Mouse (Mus musculus) gastrocnemius, adult 8-10 months (tissue): ENCODE measurements around the gene Gpr156. TPM values are rescaled to one million over a fixed set of nuclear protein-coding genes. Genes with fewer than 3 reads are reported as not detected.

Experiments used
- DNase-seq, 2 experiments: peaks; one replicate each; pipeline ENCODE4 v3.0.0; 2022; ENCODE audit warnings: low spot score in 2 of 2
- total RNA-seq, 4 experiments: library from RNA; stranded (reverse); gene quantifications; 2 replicates each; pipeline ENCODE4 v1.2.4; 2022

Gene Gpr156
- total RNA-seq, 4 experiments from 2014 or later: not detected

DNA sequence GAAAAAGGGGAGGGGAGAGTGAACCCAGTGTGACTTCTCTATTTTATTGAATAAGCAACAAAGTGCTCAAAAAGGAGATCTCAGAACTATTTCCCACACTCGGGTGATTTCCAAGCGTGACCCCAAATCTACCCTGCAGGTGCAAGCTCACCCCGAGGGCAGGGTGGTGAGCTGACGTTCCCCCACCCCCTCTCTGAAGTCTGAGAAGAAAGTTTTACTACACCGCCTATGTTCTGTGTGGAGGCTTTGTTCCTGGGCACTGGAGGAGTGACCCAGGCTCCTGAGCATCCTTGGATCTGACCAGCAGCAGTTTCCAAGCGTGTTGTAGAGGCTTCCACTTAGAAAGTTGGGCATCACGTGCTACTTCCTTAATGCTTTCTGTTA lies 514 bp downstream of the Gpr156 start:
- DNase-seq: no peak

DNA sequence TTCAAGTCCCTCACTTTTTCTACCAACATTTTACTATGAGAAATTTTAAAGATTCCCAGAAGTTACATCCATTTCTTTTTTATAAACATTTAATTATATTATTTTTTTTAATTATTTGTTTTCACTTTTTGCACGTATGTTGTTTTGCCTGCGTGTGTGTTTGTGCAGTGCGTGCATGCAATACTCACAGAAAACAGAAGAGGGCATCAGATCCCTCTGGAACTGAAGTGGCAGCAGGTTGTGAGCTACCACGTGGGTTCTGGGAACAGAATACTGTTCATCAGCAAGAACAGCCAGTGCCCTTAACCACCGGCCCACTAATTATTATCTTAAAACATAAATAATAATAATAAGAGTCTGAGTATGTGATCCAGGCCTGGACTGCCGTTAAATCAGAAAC lies 2.7 kb downstream of the Gpr156 start:
- DNase-seq: no peak

DNA sequence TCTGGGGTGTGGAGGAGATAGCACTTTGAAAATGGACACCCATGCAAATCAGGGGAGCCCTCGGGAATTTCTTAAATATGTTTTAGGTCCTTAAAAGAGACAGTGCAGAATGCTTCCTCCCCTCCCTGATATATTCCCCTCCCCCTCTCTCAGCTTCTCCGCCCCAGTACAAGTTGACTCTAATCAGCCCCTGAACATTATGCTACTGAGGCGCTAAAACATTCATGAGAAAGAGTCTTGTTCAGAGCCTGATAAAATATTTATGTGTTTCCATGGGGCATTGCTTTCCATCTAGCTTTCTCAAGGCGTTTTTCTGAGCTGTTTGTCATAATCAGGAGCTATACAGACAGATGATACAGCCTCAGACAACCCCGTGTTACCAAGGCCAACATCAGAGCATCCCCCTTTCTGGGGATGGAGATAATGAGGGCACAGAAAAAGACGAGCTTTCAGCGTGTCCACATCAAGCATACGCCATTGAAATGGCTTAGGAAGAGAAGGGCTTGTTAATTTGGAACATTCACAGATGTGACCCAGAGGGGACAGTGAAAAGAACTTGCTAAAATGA lies 4.6 kb downstream of the Gpr156 start:
- no peak for DNase-seq

DNA sequence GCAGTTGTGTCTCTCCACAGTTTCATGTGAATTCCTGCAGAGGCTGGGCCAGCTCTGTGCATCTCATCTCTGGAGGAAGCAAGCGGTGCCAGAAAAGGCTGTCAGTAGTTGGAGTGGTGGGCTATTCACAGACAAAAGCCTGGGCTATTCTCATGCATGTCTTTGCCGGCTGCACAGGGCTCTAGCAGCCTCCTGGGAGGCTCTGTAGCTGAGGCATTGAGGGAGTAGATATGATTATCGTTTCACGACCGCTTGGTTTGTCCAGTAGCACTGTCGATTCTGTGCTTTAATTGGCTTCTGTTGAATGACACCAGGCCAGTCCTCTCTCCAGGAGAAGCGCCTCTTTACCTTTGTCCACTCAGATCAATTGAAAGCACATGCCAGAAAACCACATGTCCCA lies 9.8 kb downstream of the Gpr156 start:
- DNase-seq: no peak

DNA sequence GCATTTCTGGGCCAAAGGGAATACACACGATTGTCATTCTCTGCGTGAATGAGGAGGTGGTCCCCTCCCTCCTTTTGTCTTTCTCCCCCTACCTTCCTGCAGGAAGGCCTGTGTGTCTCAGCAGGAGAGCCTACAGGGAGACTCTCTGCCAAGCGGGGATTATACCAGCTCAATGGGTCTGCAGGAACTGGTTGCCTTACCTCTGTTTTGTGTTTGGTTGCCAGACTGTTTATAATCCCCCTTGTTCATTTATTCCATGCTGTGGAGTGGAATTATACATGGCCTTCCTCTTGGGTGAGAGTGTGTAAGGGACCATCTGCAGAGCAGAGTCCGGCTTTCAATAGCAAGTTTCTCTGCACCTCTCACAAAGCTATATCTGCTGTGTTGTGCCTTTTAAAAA lies 10.8 kb downstream of the Gpr156 start:
- no peak for DNase-seq

DNA sequence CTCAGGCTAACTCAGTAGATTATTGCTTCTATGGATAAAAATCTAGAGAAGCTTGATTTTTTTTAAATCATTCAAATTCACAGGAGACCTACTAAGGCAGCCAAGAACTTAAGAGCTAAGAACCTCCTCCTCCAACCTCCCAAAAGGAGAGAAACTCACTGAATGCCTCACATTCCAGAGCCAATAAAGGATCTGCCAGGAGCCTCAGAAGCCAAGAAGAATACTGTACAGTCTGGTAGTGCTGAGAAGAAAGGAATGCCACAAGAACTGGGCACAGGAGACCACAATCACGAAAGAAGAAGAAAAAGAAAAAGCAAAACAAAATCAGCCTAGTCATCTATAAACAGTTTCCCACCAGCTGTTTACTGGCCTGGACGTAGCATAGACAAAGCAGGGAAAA lies 12.7 kb downstream of the Gpr156 start:
- no peak for DNase-seq

DNA sequence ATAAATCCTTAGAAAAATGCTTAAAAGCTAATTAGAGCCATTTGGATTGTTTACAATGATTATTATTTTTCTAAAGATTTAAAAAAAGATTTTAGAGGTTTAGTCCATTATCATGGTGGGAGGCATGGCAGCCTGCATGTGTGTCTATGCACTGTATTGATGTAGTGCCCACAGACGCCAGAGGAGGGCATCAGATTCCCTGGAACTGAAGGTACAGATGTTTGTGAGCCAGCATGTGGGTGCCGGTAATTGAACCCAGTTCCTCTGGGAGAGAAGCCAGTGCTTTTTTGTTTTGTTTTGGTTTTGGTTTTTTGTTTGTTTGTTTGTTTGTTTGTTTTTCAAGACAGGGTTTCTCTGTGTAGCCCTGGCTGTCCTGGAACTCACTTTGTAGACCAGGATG lies 13.3 kb downstream of the Gpr156 start:
- DNase-seq: no peak

DNA sequence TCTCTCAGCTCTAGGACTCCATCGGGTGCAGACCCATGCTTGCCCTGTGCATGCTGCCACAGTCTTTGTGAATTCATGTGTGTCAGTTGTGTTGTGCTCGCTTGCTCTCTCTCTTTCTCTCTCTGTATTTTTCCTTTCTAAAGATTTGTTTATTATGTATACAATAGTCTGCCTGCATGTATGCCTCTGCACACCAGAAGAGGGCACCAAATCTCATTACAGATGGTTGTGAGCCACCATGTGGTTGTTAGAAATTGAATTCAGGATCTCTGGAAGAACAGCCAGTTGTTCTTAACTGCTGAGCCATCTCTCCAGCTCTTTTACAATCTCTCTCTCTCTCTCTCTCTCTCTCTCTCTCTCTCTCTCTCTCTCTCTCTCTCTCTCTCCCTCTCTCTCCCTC lies 18.6 kb downstream of the Gpr156 start:
- DNase-seq: no peak

DNA sequence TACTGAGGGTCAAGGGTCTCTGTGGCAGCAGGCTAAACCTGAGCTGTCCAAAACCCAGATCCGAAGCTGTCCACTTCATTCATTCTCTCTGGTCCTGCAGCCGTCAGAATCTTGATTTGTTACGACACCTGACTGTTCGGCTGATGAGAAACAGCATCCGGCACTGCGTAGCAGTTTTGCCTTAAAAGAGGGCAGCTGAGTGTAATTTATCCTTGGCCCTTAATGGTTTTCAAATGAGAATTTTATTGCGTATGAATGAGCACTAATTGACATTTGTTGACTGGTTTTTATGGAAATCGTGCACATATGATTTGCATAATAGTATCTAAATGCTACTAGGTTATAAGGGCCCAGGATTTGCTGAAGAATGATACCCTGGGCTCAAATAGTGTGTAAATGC lies 21.0 kb downstream of the Gpr156 start:
- DNase-seq: no peak

DNA sequence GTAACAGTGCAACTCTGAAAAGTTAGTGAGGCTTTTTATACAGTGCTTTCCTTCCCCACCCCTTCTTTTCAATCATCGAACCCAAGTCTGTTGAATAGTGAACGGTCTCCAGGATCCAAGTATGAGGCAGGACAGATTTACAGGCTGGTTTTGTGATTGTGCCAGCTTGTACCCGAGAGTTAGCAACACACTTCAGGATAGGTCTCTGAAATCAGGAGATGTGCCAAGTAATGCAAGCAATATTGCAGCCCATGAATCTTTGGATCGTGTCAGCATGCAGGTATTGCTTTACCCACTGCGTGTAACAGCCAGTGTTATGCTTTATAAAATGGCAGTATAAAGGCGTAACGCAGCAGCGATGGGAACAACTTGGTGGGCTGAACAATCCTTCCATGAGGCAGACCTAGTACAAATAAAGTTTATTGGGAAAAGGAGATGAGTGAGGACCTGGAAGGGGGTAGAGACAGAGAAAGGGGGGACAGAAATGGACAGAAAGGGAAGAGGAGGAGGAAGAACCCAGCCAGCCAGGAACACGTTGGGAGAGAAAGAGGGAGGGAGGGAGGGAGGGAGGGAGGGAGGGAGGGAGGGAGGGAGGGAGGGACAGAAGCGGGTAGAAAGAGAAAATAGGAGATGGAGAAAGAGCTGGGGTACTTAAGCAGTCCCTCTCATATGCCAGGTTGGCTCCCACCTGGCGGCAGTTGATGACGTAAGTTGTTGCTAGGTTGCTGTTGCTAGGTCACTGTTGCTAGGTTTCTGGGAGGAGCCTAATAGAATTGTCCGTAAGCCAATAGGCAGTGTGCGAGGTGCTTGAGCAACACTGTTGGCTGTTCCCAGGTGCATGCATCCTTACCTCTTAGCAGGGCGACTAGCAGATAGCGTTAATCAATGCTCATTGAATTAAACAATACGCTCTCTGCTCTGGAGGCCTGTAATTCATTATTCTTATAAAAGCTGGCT lies 22.1 kb downstream of the Gpr156 start:
- DNase-seq: no peak

DNA sequence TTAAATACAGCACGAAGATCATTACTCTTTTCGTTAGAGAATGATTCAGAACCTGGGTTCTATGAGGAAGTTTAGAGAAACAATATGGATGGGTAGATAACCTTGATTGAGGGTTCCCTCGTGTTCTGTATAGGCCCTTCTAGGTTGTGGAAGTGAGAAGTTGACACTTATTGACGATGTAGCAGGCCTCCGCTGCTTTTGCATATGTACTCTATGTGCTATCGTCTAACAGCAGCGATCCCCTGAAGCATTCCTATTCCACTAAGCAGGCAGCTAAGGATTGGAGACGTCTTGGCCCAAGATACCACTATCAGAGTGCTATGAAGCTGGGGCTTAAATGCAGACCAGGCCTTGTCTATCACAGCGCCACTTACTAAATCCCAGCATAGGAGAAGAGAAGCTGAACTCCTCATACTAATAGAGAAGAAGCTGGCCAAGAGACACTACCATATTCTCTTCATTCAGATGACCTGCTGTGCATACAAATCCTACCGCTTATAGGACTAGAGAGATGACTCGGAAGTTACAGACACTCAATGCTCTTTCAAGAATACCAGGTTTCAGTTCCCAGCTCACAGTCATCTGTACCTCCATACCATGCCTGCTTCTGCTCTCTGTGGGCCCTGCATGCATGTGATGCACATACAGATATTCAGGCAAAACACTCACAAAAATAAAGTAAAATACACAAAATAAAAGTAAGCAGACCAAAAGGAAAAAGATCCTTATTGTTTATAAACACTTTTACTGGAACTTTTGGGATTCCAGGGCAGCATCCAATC lies 23.0 kb downstream of the Gpr156 start:
- DNase-seq: no peak

DNA sequence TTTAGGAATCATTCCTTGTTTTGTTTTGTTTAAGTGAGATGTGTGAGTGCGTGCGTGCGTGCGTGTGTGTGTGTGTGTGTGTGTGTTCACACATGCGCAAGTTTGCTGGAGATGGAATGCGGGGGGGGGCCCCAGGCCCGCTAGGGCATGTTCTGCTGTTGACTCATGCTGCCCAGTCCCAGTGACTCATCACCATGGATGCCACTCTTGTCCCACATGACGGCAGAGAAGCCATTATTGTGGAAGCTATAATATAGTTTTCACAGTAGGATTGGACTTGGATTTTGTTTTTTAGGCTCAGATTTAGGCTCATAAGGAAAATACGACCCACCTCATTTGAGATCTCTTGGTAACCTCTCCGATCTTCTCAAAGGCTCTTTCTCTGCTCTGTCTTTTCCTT lies 24.0 kb downstream of the Gpr156 start:
- no peak for DNase-seq

DNA sequence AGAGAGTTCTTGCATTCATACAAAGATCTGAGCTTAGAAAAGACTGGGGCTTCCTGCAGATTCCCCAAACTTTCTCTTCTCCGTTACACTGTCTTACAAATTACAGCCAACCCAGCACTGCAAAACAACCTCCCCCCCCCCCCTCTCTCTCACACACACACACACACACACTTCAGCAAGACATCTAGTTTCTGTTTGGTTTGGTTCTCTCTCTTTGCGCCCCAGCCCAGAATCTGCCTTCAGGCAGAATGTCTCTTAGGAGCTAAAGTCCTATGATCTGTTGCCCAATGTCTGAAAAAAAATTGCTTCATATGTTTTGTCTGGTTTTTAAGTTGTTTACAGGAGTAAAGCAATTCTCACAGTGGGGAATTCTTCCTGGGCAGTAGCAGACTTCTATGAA lies 27.4 kb downstream of the Gpr156 start:
- no peak for DNase-seq

DNA sequence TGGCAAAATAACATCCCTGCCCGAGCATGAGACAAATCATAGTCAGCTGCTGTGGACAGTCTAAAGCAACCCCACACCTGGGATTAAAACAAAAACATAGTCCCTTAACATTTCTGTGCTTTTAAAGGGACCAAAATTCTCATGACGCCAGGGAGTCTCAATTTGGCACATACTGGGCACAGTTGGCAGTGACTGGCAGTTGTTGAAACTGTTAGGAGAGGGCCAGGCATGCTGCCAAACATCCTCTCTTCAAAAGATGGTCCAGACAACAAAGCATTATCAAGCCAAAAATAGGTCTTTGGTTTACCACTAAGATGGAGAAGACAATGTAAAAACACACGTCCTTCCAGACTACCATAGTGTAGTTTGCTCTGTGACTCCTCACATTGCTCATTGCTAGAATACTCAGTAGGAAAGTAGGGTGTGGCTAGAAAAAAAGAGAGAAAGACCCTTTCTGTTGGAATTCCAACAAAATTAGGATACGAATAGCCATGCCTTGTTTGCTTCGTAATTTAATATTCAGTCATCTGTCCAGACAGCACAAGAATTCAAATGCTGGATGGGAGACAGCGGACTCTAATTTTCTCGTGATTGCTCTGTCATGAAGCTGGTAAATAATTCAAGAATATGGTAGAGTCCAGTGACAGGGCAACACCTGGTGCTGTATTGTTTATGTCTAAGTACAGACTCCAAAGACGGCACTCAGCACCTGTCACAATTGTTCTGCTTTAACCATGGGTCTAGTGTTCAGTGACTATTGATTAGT lies 28.9 kb downstream of the Gpr156 start:
- no peak for DNase-seq

DNA sequence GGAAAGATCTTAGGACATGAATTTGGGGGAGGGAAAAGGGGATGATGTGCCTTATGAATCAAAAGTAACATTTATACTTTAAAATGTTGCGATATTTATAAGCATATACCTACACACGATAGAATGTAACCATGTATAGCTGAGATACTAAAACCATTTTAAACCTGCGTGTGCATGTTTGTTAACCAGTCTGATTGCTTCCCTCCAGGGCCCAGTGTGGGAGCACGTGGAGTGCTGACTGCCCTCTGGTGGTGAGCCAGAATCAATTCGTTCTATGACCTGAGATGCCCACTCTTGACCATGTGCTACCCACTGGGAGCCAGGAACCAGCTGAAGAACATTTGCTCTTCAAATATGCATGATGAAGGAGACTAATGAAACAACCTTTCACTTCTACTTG lies 30.9 kb downstream of the Gpr156 start:
- no peak for DNase-seq

DNA sequence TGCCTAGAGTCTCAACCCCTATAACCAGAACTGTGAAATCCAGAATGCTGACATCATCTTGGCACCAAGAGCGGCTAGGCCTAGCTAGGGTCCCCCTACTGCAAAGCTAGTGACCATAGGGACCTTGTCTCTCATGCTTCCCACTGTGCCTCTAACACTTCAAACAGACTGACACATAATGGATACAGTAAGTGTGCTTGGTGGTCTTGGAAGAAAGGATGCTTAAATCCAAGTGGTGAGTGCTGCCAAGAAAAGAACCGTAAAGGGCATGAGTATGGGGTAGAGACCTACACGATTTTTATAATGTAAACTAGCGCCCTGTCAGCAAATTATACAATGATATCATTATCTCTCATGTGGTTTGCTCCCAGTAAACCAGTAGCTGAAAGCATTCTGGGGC lies 32.1 kb downstream of the Gpr156 start:
- no peak for DNase-seq

DNA sequence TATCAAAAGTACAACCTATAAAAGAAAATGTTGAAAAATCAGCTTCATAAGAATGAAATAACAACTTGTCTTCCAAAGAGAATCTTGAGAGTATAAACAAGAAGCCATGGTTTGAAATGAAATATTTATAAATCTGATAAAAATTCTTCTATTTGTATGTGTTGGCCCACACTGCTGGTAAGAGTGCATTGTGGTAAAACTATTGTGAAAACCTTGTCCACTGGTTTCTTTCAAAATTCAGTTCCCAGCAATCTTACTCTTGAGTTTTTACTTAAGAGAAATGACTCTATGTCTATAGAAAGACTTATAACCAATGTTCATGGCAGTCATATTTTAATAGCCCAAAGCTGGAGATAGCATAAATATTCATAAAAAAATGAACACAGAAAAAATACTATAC lies 34.9 kb downstream of the Gpr156 start:
- DNase-seq: no peak

DNA sequence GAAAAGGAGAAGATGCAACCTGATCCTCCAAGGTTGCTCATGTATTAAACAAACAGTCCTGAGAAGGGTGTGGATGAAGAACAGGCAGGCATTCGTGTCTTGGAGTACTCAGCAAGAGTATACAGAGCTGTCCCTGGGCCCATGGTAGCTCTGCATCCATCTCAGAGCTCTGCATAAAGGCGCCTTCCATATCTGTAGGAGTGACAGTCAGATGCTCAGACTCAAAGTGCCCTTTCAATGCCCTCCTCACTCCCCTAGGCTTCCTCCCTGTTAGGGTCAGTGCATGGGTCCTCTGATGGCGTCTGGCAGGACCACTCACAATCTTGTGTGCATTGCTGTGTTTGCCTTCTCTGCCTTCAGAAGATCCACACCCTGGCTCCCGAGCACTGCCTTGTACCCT lies 36.9 kb downstream of the Gpr156 start:
- no peak for DNase-seq

DNA sequence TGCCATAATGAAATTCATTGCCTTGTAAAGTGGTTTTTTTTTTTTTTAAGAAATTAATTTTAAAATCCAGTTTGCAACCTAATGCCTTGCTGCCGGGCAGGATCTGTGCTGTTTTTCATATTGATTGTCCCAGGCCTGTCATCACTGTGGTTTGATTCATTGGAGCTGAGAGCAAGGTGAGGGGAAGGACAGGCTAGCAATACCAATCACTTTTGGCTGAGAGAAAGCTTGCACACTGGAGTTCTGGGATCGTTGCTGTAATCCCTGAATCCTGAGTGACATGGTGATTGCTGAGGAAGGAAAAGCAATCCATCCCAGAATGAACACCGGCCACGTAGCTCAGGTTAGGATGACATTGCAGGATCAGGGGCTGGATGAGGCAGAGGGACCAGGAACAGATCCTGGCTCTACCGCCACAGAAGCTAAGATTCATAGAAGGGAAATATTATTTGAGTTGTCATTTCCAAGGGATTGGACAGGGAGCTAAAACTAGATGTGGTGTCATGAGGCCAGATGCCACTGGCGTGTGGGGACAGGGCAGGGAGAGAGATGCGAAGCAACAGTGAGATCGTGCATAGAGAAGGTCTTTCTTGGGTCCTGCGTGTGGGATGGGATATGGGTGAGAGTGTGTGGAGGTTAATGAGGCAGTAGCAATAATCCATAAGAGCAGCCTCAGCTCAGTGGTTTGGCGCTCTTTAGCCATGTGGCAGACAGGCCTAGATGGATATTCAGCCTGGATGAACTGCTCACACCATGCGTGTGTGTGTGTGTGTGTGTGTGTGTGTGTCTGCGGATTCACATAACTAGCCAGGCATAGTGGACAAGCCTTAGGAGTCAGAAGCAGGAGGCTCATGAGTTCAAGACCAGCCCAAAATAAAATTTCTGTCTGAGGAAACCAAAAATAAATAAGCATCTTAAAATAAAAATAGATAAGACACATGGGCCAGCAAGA lies 38.0 kb downstream of the Gpr156 start:
- no peak for DNase-seq

DNA sequence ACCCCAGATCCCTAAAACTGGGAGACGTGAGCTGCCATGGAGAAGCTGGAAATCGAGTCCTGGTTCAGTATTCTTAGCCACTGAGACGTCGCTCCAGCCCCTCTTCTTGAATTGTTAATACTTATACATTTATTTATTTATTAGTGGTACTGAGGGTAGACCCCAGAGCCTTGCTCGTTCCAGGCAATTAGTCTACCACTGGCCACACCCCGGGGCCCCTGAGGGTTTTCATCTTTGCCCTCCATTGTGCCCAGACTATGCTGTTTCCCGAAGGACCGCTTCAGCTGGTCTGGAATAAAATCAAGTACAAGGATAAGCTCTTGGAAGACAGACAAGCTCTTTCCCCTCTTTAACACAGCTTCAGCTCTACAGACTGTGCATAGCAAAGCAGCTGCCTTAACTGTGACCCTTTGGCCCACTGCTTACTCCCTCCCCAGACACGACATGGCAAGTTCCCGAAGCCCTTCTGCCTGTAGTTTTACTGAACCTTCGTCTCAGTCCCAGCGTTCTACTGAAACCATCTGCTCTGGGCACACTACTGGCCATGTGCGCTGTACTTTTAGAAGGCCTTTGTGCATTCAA lies 39.1 kb downstream of the Gpr156 start:
- no peak for DNase-seq
